Mouse (Mus musculus) layer of hippocampus, postnatal 25 days (tissue): ENCODE data around the gene Cilp. TPM values are rescaled to one million over a fixed set of nuclear protein-coding genes. Genes with fewer than 3 reads are reported as not detected.

Source experiments
- total RNA-seq, 2 experiments: library from RNA; stranded (reverse); gene quantifications; 2 replicates each; pipeline ENCODE4 v1.2.3; 2021

Cilp gene
- total RNA-seq, 2 experiments from 2014 or later: not detected

Other genes starting within 250 kb of the Cilp start
- 100 to 1,000 TPM; 162 to 176 TPM for gene Hacd3, start 243.5 kb upstream of the Cilp start, total RNA-seq
- 100 to 1,000 TPM; 150 to 161 TPM for gene Dpp8, start 232.8 kb upstream of the Cilp start, total RNA-seq
- gene Igdcc4, start 163.7 kb upstream of the Cilp start, total RNA-seq: 10 to 100 TPM; 30.5 to 33.1 TPM
- 1 to 10 TPM; 3.8 to 4.7 TPM for gene Igdcc3, start 124.0 kb upstream of the Cilp start, total RNA-seq
- 1 to 10 TPM; 3.7 to 4.6 TPM for gene Parp16, start 69.8 kb upstream of the Cilp start, total RNA-seq
- gene Clpx, start 29.1 kb downstream of the Cilp start, total RNA-seq: 10 to 100 TPM; 32.8 to 33.3 TPM
- 10 to 100 TPM; 25.0 to 25.7 TPM for gene Pdcd7, start 80.9 kb downstream of the Cilp start, total RNA-seq
- gene Ubap1l, start 95.9 kb downstream of the Cilp start, total RNA-seq: 1 to 10 TPM; 2.0 to 2.5 TPM
- under 1 TPM; 0.17 to 0.40 TPM for gene Kbtbd13, start 126.5 kb downstream of the Cilp start, total RNA-seq
- 1 to 10 TPM; 3.0 to 4.3 TPM for gene Rasl12, start 133.3 kb downstream of the Cilp start, total RNA-seq
- not detected for gene Slc51b, start 157.8 kb downstream of the Cilp start, total RNA-seq
- 10 to 100 TPM; 15.5 to 20.3 TPM for gene Mtfmt, start 170.6 kb downstream of the Cilp start, total RNA-seq
- 10 to 100 TPM; 29.6 to 39.8 TPM for gene Spg21, start 195.8 kb downstream of the Cilp start, total RNA-seq